Mouse (Mus musculus): ENCODE results near the gene Tmem109. TPM values are rescaled to one million over a fixed set of nuclear protein-coding genes. Genes with fewer than 3 reads are reported as not detected.

Gene Tmem109
- polyA plus RNA-seq, 1 experiment from 2014 or later, result 20.0 TPM

DNA sequence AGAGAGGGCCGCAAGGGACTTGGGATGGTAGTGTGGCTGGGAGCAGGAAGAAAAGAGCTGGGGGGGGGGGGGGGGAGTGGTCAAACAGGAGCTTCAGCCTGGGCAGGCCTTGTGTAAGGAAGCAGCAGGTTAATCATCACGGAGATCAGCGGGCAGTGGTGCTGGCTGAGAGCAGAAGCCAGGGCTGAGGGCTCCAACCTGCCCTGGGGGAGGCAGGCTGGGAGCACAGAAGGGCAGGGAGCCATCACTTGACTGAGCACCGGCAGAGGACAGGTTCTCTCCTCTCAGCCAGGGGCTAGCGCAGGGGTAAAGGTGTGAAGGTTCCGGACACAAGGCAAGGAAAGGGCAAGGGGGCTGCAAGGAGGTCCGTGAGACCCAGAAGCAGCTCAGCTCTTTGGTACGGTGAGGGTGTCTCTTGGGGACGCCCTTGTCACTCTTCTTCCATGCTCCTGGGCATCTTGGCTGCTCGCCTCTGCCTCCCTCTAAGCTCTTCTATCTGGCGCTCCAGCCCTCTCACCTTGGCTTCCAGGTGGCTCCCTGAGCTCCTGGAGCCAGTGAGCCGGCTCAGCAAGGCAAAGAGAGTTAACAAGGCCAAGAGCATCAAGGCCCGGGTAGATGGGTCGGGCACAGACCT, 10.4 kb downstream of the Tmem109 start:
- Histone ChIP-seq H3K4me1 (ENCODE audit: control insufficient read depth, low read depth, low read length) (peaks cover 3% of the 10 kb centered on the region; the same call in 1 of the 2 replicates), H3K4me3 (ENCODE audit: low read depth, low read length) (no peak overlapping the region), H3K9ac (ENCODE audit: low read depth, low read length) (no peak overlapping the region), H3K36me3 (ENCODE audit: control insufficient read depth, insufficient read depth) (peaks cover 5% of the 10 kb centered on the region; the same call in 1 of the 2 replicates), H3K27me3 (ENCODE audit: control insufficient read depth, insufficient read depth, low read depth, low read length) (peaks cover 15% of the 10 kb centered on the region), H3K4me2 (ENCODE audit: low read depth, low read length) (no peak overlapping the region), H3K9me3 (replicated peaks; ENCODE audit: control insufficient read depth, low read length) (no peaks in the 10 kb centered on the region), H3K27ac (ENCODE audit: low read length) (no peak overlapping the region)
- no peak for ATAC-seq (ENCODE audit: low read depth)
- WGBS (ENCODE audit: insufficient replicate concordance), result 54% methylated on average over 14 of the region's 14 CpGs

- no peak overlapping the region for H3K9ac ChIP-seq (ENCODE audit: low read depth, low read length)
- H3K9me3 ChIP-seq (replicated peaks; ENCODE audit: control insufficient read depth, low read length), result no peaks in the 10 kb centered on the region
- H3K27me3 ChIP-seq (ENCODE audit: control insufficient read depth, insufficient read depth, low read depth, low read length), result peaks cover 15% of the 10 kb centered on the region
- H3K4me3 ChIP-seq (ENCODE audit: low read depth, low read length), result no peak overlapping the region
- WGBS (ENCODE audit: insufficient replicate concordance), result 73% methylated on average over 3 of the region's 3 CpGs
- H3K36me3 ChIP-seq (ENCODE audit: control insufficient read depth, insufficient read depth), result peaks cover 5% of the 10 kb centered on the region; the same call in 1 of the 2 replicates
- ATAC-seq (ENCODE audit: low read depth), result no peak
- no peak overlapping the region for H3K4me2 ChIP-seq (ENCODE audit: low read depth, low read length)
- peaks cover 3% of the 10 kb centered on the region; the same call in 1 of the 2 replicates for H3K4me1 ChIP-seq (ENCODE audit: control insufficient read depth, low read depth, low read length)
- no peak overlapping the region for H3K27ac ChIP-seq (ENCODE audit: low read length)
Measured at GRCm38 (mm10) chr19:10870676-10871075, 11.1 kb downstream of the Tmem109 start.

DNA sequence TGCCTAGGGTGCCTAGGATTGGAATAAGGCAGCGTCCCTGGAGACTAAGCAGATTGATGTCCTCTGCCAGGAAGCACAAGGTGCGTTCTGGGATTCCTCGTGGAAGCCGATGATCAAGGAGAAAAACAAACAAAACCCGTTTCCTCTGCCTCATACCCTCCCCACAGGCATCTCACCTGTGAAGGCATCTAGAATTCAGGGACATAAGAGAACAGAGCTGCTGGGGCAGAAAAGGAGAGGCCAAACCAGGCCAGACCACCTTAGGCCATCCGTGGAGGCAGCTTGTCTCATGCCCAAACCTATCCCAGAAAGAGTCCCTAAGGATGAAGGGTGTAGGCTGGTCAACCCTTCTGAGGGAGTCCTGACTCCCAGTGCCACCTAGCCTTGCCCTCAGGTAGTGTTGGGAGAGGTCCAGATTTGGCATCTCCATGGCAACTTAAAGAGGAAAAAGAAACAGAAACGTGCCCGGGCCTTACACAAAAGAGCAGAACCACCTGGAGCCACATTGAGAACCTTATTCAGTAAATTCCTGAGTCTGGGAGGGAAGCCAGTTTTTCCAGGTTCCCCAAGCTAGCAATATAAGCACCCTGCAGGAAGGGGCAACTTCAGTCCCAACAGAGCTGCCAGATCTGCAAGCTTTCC, 11.8 kb downstream of the Tmem109 start, which contains the start of gene Tmem132a:
Gene Tmem132a (minus strand): TSS at position 55 of the 642 bp plus-strand sequence.
- H3K4me1 ChIP-seq (ENCODE audit: control insufficient read depth, low read depth, low read length), result peaks cover 3% of the 10 kb centered on the region; the same call in 1 of the 2 replicates
- peak within 1 kb of the TSS; percentile 55 for H3K4me3 ChIP-seq (ENCODE audit: low read depth, low read length)
- peaks cover 5% of the 10 kb centered on the region; the same call in 1 of the 2 replicates for H3K36me3 ChIP-seq (ENCODE audit: control insufficient read depth, insufficient read depth)
- ATAC-seq (ENCODE audit: low read depth), result no peak
- H3K27ac ChIP-seq (ENCODE audit: low read length), result no peak within 1 kb of the TSS
- no peaks in the 10 kb centered on the region for H3K9me3 ChIP-seq (replicated peaks; ENCODE audit: control insufficient read depth, low read length)
- WGBS (ENCODE audit: insufficient replicate concordance), result 12% methylated on average over 8 of the region's 8 CpGs
- peaks cover 15% of the 10 kb centered on the region for H3K27me3 ChIP-seq (ENCODE audit: control insufficient read depth, insufficient read depth, low read depth, low read length)
- H3K4me2 ChIP-seq (ENCODE audit: low read depth, low read length), result peak within 1 kb of the TSS; percentile 63
- H3K9ac ChIP-seq (ENCODE audit: low read depth, low read length), result peak within 1 kb of the TSS; percentile 38; the same call in 1 of the 2 replicates

DNA sequence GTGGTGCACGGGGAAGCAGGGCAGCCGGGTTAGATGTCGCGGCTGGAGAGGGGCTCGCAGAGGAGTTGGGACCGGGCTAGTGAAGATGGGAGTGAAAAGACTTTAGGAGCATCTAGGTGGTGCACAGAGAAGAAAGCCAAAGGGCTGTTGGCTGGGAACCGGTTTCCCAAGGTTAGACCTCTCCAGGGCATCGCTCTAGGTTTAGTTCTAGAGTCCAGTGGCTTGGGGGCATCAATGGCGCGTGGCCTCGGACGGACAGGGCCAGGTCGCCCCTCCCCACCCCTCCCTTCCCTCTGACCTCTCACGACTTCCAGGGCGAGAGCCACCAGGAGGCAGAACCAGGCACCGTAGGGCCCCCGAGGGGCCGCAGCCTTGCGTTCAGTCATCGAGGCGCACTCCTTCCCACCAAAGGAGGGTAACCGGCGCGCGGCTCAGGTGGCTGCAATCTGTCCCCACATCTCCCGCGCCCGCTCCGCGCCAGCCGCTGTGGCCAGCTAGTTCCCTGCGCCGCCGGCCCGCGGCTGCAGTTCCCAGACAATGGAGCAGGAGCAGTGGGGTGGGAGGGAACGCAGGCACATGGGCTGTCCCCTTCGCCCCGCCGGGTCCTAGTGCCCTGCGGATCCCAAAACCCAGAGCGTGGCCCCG, 12.4 kb downstream of the Tmem109 start:
- peaks cover 5% of the 10 kb centered on the region; the same call in 1 of the 2 replicates for H3K36me3 ChIP-seq (ENCODE audit: control insufficient read depth, insufficient read depth)
- H3K27me3 ChIP-seq (ENCODE audit: control insufficient read depth, insufficient read depth, low read depth, low read length), result peaks cover 15% of the 10 kb centered on the region
- peak overlapping the region; percentile 55 for H3K4me3 ChIP-seq (ENCODE audit: low read depth, low read length)
- WGBS (ENCODE audit: insufficient replicate concordance), result under 1% methylated on average over 43 of the region's 43 CpGs
- H3K27ac ChIP-seq (ENCODE audit: low read length), result no peak overlapping the region
- H3K9ac ChIP-seq (ENCODE audit: low read depth, low read length), result peak overlapping the region; percentile 38; the same call in 1 of the 2 replicates
- ATAC-seq (ENCODE audit: low read depth), result peak; percentile 75
- H3K4me1 ChIP-seq (ENCODE audit: control insufficient read depth, low read depth, low read length), result peaks cover 3% of the 10 kb centered on the region; the same call in 1 of the 2 replicates
- no peaks in the 10 kb centered on the region for H3K9me3 ChIP-seq (replicated peaks; ENCODE audit: control insufficient read depth, low read length)
- peak overlapping the region; percentile 63 for H3K4me2 ChIP-seq (ENCODE audit: low read depth, low read length)

- Histone ChIP-seq H3K4me1 (ENCODE audit: control insufficient read depth, low read depth, low read length) (peaks cover 3% of the 10 kb centered on the region; the same call in 1 of the 2 replicates), H3K27ac (ENCODE audit: low read length) (no peak overlapping the region), H3K9me3 (replicated peaks; ENCODE audit: control insufficient read depth, low read length) (no peaks in the 10 kb centered on the region), H3K27me3 (ENCODE audit: control insufficient read depth, insufficient read depth, low read depth, low read length) (peaks cover 15% of the 10 kb centered on the region), H3K36me3 (ENCODE audit: control insufficient read depth, insufficient read depth) (peaks cover 2% of the 10 kb centered on the region; the same call in 1 of the 2 replicates), H3K4me3 (ENCODE audit: low read depth, low read length) (peak overlapping the region; percentile 55), H3K9ac (ENCODE audit: low read depth, low read length) (no peak overlapping the region), H3K4me2 (ENCODE audit: low read depth, low read length) (peak overlapping the region; percentile 63; the same call in 1 of the 2 replicates)
- WGBS (ENCODE audit: insufficient replicate concordance), result 2% methylated on average over 17 of the region's 17 CpGs
- no peak for ATAC-seq (ENCODE audit: low read depth)
Measured at GRCm38 (mm10) chr19:10868623-10869141, 13.1 kb downstream of the Tmem109 start.

DNA sequence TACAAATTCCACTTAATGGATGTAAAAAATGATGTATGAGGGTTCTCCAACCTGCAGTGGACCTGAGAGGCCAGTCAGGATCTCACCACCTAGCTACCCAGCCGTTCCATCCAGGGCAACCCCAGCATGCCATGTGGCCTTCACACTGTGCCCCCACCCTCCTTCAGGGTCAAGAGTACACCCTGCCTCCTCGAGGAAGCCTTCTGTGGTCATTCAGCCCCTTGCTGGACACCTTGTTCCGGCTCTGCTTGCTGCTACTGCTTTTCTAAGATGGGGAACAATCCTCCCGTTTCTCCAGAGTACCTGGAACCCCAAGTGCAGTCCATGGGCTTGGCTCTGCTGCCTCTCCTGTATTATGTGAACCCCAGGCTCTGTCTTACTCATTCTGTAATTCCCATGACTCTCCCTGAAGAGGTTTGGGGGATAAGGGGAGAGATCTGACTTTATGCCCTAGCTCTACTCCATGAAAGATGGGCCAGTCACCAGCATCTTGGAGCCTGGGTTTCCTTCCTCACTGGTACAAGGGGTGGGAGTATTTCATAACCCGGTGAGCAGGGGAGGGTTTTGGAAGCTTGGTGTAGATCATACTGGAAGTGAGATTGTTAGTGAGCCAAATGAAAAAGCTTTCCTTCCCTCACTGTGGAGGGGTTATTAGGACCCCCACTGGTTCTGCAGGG, 13.7 kb downstream of the Tmem109 start:
- no peak overlapping the region for H3K4me3 ChIP-seq (ENCODE audit: low read depth, low read length)
- no peaks in the 10 kb centered on the region for H3K9me3 ChIP-seq (replicated peaks; ENCODE audit: control insufficient read depth, low read length)

GRCm38 (mm10) chr19:10866351-10866750, 15.4 kb downstream of the Tmem109 start:
- Histone ChIP-seq H3K9me3 (replicated peaks; ENCODE audit: control insufficient read depth, low read length) (no peaks in the 10 kb centered on the region), H3K27ac (ENCODE audit: low read length) (no peak overlapping the region), H3K36me3 (ENCODE audit: control insufficient read depth, insufficient read depth) (no peaks in the 10 kb centered on the region), H3K4me2 (ENCODE audit: low read depth, low read length) (no peak overlapping the region), H3K27me3 (ENCODE audit: control insufficient read depth, insufficient read depth, low read depth, low read length) (peaks cover 15% of the 10 kb centered on the region), H3K4me1 (ENCODE audit: control insufficient read depth, low read depth, low read length) (peaks cover 3% of the 10 kb centered on the region; the same call in 1 of the 2 replicates), H3K9ac (ENCODE audit: low read depth, low read length) (no peak overlapping the region), H3K4me3 (ENCODE audit: low read depth, low read length) (no peak overlapping the region)
- 71% methylated on average over 13 of the region's 13 CpGs for WGBS (ENCODE audit: insufficient replicate concordance)
- ATAC-seq (ENCODE audit: low read depth), result no peak

More for the DNA sequence above, 13.7 kb downstream of the Tmem109 start:
- Histone ChIP-seq H3K27ac (ENCODE audit: low read length) (no peak overlapping the region), H3K36me3 (ENCODE audit: control insufficient read depth, insufficient read depth) (no peaks in the 10 kb centered on the region), H3K4me2 (ENCODE audit: low read depth, low read length) (no peak overlapping the region), H3K27me3 (ENCODE audit: control insufficient read depth, insufficient read depth, low read depth, low read length) (peaks cover 15% of the 10 kb centered on the region), H3K9ac (ENCODE audit: low read depth, low read length) (no peak overlapping the region), H3K4me1 (ENCODE audit: control insufficient read depth, low read depth, low read length) (peaks cover 3% of the 10 kb centered on the region; the same call in 1 of the 2 replicates)
- WGBS (ENCODE audit: insufficient replicate concordance), result 31% methylated on average over 5 of the region's 5 CpGs
- ATAC-seq (ENCODE audit: low read depth), result no peak

DNA sequence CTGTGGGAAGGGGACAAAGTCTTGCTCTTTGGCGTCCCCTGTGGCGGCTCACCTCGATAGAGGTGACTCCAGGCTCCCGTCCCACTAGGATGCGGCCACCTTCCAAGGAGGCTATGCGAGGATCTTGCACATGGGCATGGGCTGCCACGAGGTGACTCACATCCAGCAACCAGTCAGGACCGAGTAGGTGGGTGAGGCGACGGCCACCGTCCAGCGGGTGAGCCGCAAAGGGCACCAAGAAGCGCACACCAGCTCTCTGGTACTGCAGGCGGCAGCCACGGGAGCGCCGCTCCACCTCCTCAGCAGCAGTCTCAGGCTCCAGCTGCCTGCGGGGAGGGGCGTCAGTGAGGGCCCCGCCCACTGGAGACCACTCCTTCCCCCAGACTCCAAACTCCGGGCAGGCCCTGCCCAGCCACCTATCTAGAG, 21.7 kb downstream of the Tmem109 start:
- Histone ChIP-seq H3K27ac (ENCODE audit: low read length) (no peak overlapping the region), H3K36me3 (ENCODE audit: control insufficient read depth, insufficient read depth) (no peaks in the 10 kb centered on the region), H3K4me2 (ENCODE audit: low read depth, low read length) (no peak overlapping the region), H3K9ac (ENCODE audit: low read depth, low read length) (no peak overlapping the region), H3K9me3 (replicated peaks; ENCODE audit: control insufficient read depth, low read length) (no peaks in the 10 kb centered on the region), H3K27me3 (ENCODE audit: control insufficient read depth, insufficient read depth, low read depth, low read length) (no peaks in the 10 kb centered on the region), H3K4me3 (ENCODE audit: low read depth, low read length) (no peak overlapping the region), H3K4me1 (ENCODE audit: control insufficient read depth, low read depth, low read length) (no peaks in the 10 kb centered on the region)
- ATAC-seq (ENCODE audit: low read depth), result no peak
- WGBS (ENCODE audit: insufficient replicate concordance), result 54% methylated on average over 22 of the region's 22 CpGs
